Mouse (Mus musculus) intestine, embryonic 14.5 days (tissue): ENCODE data around the gene Skil. TPM values are rescaled to one million over a fixed set of nuclear protein-coding genes. Genes with fewer than 3 reads are reported as not detected.
A peak's percentile ranks its signal among the peaks of the same experiment; 100 is the strongest.

ENCODE experiments used
- ATAC-seq: fragments of 200-750 bp; cut with Nextera tagmentation; replicated peaks from 2 replicates; pipeline ENCODE4 v1.8.0; 2017; ENCODE audit warnings: low read depth, moderate number of reproducible peaks, moderate TSS enrichment, moderate library complexity; ENCODE audit not compliant: low FRiP score, low TSS enrichment
- DNase-seq: peaks from one replicate; pipeline ENCODE4 v3.0.0-alpha.2; 2018; ENCODE audit warnings: low spot score
- H3K27ac ChIP-seq: fragments of 300-500 bp; sonication (generic); 2 replicates; pipeline ENCODE4 v1.5.1; 2014; ENCODE audit warnings: low read depth, mild to moderate bottlenecking, control low read depth
- H3K27me3 ChIP-seq: fragments of 300-500 bp; sonication (generic); replicated peaks from 2 replicates; pipeline ENCODE4 v1.6.1; 2014; ENCODE audit warnings: low read length, control low read depth; ENCODE audit not compliant: control insufficient read depth, insufficient read depth
- H3K36me3 ChIP-seq: fragments of 300-500 bp; sonication (generic); 2 replicates; pipeline ENCODE4 v1.6.1; 2014; ENCODE audit warnings: low read length, control low read depth; ENCODE audit not compliant: control insufficient read depth, insufficient read depth
- H3K4me1 ChIP-seq: fragments of 300-500 bp; sonication (generic); replicated peaks from 2 replicates; pipeline ENCODE4 v1.6.1; 2014; ENCODE audit warnings: low read length, control low read depth, mixed read lengths; ENCODE audit not compliant: control insufficient read depth, insufficient read depth
- H3K4me2 ChIP-seq: fragments of 300-500 bp; sonication (generic); 2 replicates; pipeline ENCODE4 v1.6.1; 2014; ENCODE audit warnings: low read length
- H3K4me3 ChIP-seq: fragments of 300-500 bp; sonication (generic); 2 replicates; pipeline ENCODE4 v1.5.1; 2014; ENCODE audit warnings: low read depth, low read length, control low read depth, mixed read lengths
- H3K9ac ChIP-seq: fragments of 300-500 bp; sonication (generic); 2 replicates; pipeline ENCODE4 v1.6.1; 2014; ENCODE audit warnings: mild to moderate bottlenecking, low read length
- H3K9me3 ChIP-seq: fragments of 300-500 bp; sonication (generic); 2 replicates; pipeline ENCODE4 v1.6.1; 2016; ENCODE audit warnings: low read length, control low read depth; ENCODE audit not compliant: control insufficient read depth
- WGBS: fragments of 180-500 bp; shearing (Covaris S2); extraction: QIAGEN DNeasy Blood & Tissue Kit; methylation state at CpG from one replicate; pipeline ENCODE4 v1.1.7; 2014; 5-methylcytosine and 5-hydroxymethylcytosine counted together
- polyA plus RNA-seq: library from polyadenylated mRNA; unstranded; fragments of >200 nt; fragmentation: Nextera tagmentation; extraction: Ambion mirVana; gene quantifications from 2 replicates; pipeline ENCODE4 v1.2.1, GENCODE M21; 2014

Skil gene
- polyA plus RNA-seq, 1 experiment from 2014 or later = 25.0 TPM

GRCm38 (mm10) chr3:31077068-31077703 lies 17.7 kb upstream of the Skil start:
- 80% methylated on average over 6 of the region's 6 CpGs for WGBS
- no peak overlapping the region for H3K4me3 ChIP-seq
- no peak for ATAC-seq
- no peaks in the 10 kb centered on the region for H3K27me3 ChIP-seq
- no peaks in the 10 kb centered on the region for H3K9me3 ChIP-seq
- no peaks in the 10 kb centered on the region for H3K36me3 ChIP-seq
- no peak overlapping the region for H3K27ac ChIP-seq
- DNase-seq = no peak
- H3K4me2 ChIP-seq = no peak overlapping the region
- H3K4me1 ChIP-seq = no peaks in the 10 kb centered on the region
- no peak overlapping the region for H3K9ac ChIP-seq

DNA sequence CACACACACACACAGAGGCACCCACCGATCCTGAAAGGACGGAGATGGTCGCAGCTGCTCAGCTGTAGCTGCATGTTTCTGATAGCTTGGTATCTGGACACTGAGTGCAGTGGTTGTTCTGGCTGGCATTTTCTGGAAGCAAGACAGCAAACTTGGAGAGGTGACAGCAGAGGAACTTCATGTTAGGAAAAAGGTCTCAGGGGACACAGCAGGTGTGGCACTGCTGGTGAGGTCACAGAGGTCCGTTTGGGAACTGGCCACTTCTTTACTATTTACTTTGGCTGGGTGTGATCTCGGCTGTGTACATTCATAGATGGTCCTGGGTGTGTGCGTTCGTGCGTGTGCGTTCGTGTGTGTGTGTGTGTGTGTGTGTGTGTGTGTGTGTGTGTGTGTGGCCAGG lies 15.4 kb upstream of the Skil start:
- no peaks in the 10 kb centered on the region for H3K9me3 ChIP-seq
- no peak overlapping the region for H3K9ac ChIP-seq
- ATAC-seq (no peak), DNase-seq (no peak)
- 58% methylated on average over 10 of the region's 10 CpGs for WGBS
- no peaks in the 10 kb centered on the region for H3K36me3 ChIP-seq
- H3K4me3 ChIP-seq = no peak overlapping the region
- no peak overlapping the region for H3K27ac ChIP-seq
- H3K4me2 ChIP-seq = no peak overlapping the region
- no peaks in the 10 kb centered on the region for H3K27me3 ChIP-seq
- H3K4me1 ChIP-seq = peaks cover 9% of the 10 kb centered on the region; the same call in 1 of the 2 replicates

- Histone ChIP-seq H3K4me3 (no peak overlapping the region), H3K4me2 (no peak overlapping the region), H3K27ac (no peak overlapping the region), H3K27me3 (no peaks in the 10 kb centered on the region), H3K9ac (no peak overlapping the region), H3K36me3 (no peaks in the 10 kb centered on the region), H3K9me3 (no peaks in the 10 kb centered on the region), H3K4me1 (peaks cover 9% of the 10 kb centered on the region; the same call in 1 of the 2 replicates)
- no peak for DNase-seq
- 89% methylated on average over 10 of the region's 10 CpGs for WGBS
- no peak for ATAC-seq
Measured at GRCm38 (mm10) chr3:31080791-31081502, 13.9 kb upstream of the Skil start.

DNA sequence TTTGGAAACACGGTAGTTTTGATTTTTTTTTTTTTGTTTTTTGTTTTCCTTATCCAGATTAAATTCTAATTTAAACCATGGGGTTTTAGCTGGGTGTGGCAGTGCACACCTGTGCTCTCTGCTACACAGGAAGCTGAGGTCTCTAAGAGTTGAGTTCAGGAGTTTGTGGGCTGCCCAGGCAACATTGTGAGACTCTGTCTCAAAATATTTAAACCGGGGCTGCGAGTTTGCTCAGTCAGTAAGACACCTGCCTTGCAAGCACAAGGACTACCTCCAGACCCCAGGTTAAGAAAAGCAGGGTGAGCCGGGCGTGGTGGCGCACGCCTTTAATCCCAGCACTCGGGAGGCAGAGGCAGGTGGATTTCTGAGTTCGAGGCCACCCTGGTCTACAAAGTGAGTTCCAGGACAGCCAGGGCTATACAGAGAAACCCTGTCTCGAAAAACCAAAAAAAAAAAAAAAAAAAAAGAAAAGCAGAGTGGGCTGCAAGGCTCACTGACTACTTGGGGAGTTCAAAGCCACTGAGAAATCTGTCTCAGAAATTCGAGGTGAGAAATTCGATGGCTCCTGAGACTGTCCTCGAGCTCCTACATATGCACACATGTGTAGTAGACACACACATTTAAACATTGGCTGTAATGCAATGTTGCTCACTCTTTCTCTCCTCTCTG lies 11.9 kb upstream of the Skil start:
- no peak overlapping the region for H3K9ac ChIP-seq
- H3K9me3 ChIP-seq = no peaks in the 10 kb centered on the region
- no peaks in the 10 kb centered on the region for H3K27me3 ChIP-seq
- H3K27ac ChIP-seq = no peak overlapping the region
- no peaks in the 10 kb centered on the region for H3K36me3 ChIP-seq
- peaks cover 9% of the 10 kb centered on the region; the same call in 1 of the 2 replicates for H3K4me1 ChIP-seq
- H3K4me2 ChIP-seq = no peak overlapping the region
- no peak overlapping the region for H3K4me3 ChIP-seq
- no peak for DNase-seq
- no peak for ATAC-seq
- WGBS = 89% methylated on average over 12 of the region's 13 CpGs

GRCm38 (mm10) chr3:31083507-31084245 lies 11.2 kb upstream of the Skil start:
- Histone ChIP-seq H3K4me1 (peaks cover 11% of the 10 kb centered on the region; the same call in 1 of the 2 replicates), H3K27ac (no peak overlapping the region), H3K27me3 (no peaks in the 10 kb centered on the region), H3K9ac (no peak overlapping the region), H3K9me3 (no peaks in the 10 kb centered on the region), H3K4me2 (peak overlapping the region; percentile 39), H3K4me3 (no peak overlapping the region), H3K36me3 (no peaks in the 10 kb centered on the region)
- ATAC-seq = no peak
- DNase-seq = peak; percentile 60
- WGBS = 24% methylated on average over 12 of the region's 12 CpGs

DNA sequence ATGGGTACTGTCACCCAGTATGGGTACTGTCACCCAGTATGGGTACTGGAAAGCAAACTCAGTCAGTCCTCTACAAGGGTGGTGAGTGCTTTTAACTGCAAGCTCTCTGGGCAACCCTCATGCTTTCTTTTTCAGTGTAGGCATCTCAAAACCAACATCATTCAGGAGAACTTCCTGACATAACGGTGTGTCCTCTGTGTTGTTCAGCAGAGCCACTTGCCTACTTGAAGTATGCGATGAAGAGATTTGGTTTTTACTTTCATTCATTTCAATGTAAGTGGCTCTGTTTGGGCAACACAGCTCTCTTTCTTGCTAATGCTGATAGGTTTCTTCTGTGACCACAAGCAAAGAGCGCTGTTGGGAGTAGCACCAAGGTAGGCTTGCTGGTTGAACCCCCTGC lies 9.9 kb upstream of the Skil start:
- Histone ChIP-seq H3K36me3 (no peaks in the 10 kb centered on the region), H3K9ac (no peak overlapping the region), H3K9me3 (no peaks in the 10 kb centered on the region), H3K4me3 (no peak overlapping the region), H3K4me1 (peaks cover 13% of the 10 kb centered on the region; the same call in 1 of the 2 replicates), H3K27ac (no peak overlapping the region), H3K27me3 (no peaks in the 10 kb centered on the region), H3K4me2 (no peak overlapping the region)
- DNase-seq (no peak), ATAC-seq (no peak)
- 90% methylated on average over 3 of the region's 3 CpGs for WGBS

DNA sequence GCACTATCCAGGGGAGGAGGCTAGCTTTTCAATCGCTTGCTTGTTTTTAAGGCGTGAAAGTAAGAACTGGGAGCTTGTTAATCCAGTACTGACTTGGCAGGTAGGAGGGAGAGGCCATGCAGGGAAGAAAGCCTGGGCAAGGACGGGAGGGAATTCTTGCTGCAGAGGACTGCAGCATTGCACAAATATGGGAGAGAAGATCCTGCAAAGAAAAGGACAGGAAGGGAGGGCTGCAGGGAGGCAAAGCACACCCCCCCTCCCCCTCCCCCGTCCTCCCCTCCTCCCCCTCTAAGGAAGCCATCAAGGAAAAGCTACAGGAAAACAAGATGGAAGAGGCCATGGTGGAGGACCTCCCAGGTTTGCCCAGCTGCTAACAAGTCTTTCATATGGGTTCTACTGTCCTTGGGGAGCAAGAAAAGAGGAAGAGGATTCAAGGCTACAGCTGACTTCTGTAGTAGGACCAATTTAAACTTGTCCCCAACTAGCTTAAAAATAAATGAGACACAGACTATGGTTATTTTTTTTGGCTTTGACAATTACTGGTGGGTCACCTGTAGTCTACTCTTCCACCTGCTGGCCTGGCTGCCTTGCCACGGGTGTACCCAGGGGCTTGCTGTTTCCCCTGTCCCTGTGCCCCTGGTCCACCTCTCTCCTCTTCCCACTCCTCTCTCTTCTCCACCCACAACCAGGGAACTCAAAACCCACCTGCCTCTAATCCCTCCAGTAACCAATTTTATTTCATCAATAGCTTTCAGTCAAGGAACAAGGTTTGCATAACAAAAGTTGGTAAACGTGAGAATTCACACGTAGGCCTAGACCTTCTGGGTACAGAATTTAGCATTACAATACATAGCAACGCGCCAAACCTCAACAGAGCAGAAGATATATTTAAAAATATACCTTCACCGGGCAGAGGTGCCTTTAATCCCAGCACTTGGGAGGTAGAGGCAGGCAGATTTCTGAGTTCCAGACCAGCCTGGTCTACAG lies 5.8 kb upstream of the Skil start:
- Histone ChIP-seq H3K4me3 (no peak overlapping the region), H3K27me3 (no peaks in the 10 kb centered on the region), H3K4me1 (peaks cover 14% of the 10 kb centered on the region), H3K9ac (no peak overlapping the region), H3K27ac (no peak overlapping the region), H3K9me3 (no peaks in the 10 kb centered on the region), H3K4me2 (no peak overlapping the region), H3K36me3 (no peaks in the 10 kb centered on the region)
- no peak for DNase-seq
- ATAC-seq = no peak
- 44% methylated on average over 10 of the region's 10 CpGs for WGBS
